Mouse (Mus musculus): Measurements from ENCODE around the gene Mgll.
A peak's percentile ranks its signal among the peaks of the same experiment; 100 is the strongest.

Mgll gene

GRCm38 (mm10) chr6:88828206-88829009 is 104.2 kb downstream of the Mgll start:
- no peak for DNase-seq (ENCODE audit: low read depth, low spot score)

DNA sequence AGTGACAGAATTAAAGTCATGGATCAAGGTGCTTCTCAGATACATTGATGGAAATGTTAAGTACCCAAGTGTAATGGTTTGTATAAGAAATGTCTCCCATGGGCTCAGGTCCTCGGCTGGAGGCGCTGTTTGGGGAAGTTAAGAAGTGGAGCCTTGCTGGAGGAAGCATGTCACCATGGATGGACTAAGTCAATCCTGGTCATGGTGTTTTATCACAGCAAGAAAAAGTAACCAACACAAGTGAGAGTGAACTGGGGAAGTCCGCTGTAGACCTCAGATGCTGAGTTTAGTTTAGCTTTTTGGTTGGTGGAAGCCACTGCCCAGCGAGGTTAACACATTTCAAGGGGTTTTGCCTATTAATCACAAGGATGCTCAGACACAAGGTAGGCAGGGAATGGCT is 105.4 kb downstream of the Mgll start:
- DNase-seq (ENCODE audit: low read depth, low spot score), result no peak

DNA sequence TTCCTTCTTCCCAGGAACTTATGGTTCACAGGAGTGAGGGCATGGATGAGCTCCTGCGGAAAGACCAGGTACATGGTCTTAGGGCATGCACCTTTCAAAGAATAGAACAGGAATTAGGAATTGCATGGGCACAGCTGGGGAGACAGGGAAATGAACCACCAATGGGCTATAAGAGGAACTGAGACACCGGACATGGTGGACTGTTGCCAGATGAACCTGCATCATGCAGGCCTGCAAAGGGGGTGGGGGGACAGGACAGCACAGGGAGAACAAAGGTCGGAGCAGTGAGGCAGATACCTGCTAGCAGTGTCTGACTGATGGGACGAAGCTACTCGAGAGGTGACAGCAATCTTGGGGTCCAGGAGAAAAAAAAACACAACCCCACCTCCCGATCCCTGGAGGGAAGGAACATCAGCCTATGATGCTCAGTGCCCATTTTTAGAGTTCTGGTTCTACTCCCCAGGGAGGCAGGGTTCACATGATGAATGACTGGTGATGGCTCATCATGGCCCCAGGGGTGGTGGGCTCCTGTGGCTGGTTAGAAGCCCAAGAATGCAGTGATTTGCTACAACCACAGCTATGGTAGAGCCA is 106.0 kb downstream of the Mgll start:
- no peak for DNase-seq (ENCODE audit: low read depth, low spot score)

- peak; percentile 56 for DNase-seq (ENCODE audit: low read depth, low spot score)
These were observed 107.2 kb downstream of the Mgll start for GRCm38 (mm10) chr6:88831456-88831855.

- DNase-seq (ENCODE audit: low read depth, low spot score), result no peak
These were observed 108.5 kb downstream of the Mgll start for GRCm38 (mm10) chr6:88832663-88833062.

DNA sequence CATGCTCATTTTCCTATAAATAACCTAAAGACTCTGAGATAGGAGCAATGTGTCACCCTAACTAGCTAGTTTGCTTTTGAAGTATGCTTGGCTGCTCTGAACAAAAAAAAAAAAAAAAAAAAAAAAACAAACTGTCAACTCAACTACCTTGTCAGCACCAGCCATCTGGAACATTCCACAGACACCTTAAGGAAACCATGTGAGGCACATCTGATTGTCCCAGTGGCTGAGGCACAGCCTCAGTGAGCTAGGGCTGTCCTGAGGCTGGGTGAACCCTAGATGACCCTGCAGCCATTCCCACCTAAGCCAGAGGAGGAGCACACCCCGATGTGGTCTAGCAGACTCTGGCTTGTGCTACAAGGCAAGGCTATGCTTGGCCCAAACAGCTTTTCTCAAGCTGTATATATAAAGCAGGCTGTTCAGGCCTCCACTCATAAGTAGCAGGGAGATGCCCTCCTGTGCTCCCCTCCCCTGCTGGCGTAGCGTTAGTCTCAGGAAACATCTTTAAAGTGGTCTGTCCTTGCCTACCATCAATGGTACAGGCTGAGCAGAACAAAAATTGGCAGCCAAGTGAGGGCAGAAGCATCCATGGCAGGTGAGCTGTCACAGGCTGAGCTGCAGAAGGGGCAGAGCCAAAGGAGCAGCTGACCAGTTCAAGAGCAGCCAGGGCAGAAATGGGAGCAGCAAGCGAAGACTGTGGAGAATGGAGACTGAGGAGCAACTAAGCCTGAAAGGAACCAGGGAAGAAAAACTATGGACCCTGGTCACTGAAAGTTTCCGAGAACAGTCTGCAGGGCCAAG is 109.3 kb downstream of the Mgll start:
- no peak for DNase-seq (ENCODE audit: low read depth, low spot score)

DNA sequence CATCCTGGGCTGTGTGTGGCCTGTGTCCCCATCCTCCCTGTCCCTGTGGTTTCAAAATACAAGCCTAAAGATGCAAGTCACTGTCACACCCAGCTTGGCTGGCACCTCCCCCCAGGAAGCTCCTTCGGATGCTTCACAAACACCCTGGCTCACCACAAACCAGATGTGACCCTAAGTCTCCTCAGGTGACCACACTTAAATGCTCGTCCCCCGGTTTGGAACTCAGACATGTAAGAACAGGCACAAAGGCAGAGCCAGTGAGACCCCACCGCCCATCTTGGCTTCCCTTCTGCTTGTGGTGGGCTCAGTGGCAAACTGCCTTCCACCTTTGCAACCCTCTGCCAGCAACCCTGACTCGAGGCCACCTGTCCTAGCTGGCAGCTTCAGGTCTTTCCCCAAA is 110.8 kb downstream of the Mgll start:
- no peak for DNase-seq (ENCODE audit: low read depth, low spot score)

DNA sequence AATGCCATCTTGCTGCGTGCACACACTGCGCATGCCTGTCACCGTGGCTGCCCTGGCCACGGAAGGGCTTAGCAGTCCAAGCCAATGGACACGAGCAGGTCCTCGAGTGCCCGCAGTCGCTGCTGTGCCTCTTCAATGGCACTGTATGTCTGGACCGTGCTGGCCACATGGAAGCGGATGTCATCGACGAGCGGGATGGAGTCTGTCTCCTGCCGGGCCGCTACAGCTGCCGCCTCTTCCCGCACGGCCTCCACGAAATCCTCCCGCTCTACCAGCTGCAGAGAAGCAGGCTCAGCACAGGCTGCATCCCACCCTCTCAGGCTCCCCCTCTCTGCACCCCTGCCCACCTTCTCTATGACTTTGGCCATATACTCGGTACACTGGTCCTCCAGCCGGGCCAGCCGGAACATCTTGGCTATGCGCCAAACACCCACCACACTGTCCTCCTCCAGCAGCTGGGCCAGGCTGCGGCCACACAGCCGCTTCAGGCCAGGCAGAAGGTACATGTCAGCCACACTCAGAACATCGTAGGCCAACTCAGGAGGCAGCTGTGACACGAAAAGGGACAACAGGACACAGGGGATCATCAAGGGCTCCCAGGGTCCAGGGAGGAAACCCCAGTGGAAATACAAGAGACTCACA is 112.1 kb downstream of the Mgll start:
- DNase-seq (ENCODE audit: low read depth, low spot score), result no peak

GRCm38 (mm10) chr6:88837999-88838398 is 113.8 kb downstream of the Mgll start:
- no peak for DNase-seq (ENCODE audit: low read depth, low spot score)

- no peak for DNase-seq (ENCODE audit: low read depth, low spot score)
These were observed 114.4 kb downstream of the Mgll start for GRCm38 (mm10) chr6:88838613-88839012.

- no peak for DNase-seq (ENCODE audit: low read depth, low spot score)
These were observed 115.1 kb downstream of the Mgll start for GRCm38 (mm10) chr6:88839135-88839970.

- DNase-seq (ENCODE audit: low read depth, low spot score), result no peak
These were observed 116.0 kb downstream of the Mgll start for GRCm38 (mm10) chr6:88840211-88840610.

GRCm38 (mm10) chr6:88840791-88841513 is 116.7 kb downstream of the Mgll start:
- no peak for DNase-seq (ENCODE audit: low read depth, low spot score)

DNA sequence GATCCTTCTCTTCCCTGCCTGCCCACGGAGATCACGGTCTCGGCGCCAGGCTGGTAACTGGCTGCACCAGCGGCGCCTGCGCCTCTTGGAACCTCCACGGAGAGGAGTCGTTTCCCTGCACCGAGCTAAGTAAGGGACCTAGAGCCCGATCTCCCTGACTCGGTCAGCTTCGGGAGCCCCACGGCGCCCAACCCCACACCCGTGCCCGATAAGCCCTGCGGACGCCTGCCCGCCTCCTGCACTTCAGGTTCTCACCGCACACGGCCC is 117.2 kb downstream of the Mgll start:
- no peak for DNase-seq (ENCODE audit: low read depth, low spot score)

DNA sequence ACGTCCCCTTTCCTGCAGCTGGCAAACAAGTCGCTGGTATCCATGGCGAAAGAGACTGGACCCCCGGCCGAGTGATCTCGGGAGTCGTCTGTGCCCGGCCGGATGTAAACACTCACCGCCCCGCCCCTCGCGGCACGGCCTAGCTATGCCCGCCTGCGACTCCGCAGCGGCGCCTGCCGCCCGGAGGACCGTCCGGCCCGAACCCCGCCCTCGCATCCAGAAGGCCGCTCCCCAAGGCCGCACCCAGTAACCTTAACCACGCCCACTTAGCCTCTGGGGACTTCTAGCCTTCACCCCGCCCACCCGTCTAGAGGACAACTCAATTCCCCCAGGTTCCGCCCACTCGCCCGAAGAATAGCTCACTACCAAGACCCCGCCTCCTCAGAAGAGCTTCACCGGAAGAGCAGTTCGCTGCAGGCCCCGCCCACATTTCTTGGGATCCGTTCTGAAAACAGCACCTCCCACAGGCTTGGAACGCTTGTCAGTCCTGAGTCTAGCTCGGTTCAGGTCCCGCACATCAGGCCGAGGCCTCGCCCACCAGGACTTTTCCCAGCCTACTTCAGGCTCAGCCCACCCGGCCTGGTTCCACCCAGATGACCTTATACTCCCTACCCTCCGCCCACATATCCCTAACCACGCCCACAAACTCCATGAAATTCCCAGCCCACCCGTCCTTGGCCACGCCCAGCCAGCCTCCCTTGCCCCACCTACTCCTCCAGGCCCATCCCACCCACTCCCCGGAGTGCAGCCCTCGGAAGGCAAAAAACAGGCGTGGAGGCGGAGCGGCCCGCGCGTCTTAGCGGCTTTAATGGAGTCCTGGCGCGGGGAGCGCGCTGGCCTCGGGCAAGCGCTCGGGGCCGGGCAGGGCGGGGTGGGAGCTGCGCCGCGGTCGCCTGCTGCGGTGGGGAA is 117.8 kb downstream of the Mgll start, which contains the start of gene Abtb1:
Gene Abtb1, minus strand, starts transcription at position 204 of the 909 bp plus-strand sequence.
- DNase-seq (ENCODE audit: low read depth, low spot score), result peak; percentile 99

DNA sequence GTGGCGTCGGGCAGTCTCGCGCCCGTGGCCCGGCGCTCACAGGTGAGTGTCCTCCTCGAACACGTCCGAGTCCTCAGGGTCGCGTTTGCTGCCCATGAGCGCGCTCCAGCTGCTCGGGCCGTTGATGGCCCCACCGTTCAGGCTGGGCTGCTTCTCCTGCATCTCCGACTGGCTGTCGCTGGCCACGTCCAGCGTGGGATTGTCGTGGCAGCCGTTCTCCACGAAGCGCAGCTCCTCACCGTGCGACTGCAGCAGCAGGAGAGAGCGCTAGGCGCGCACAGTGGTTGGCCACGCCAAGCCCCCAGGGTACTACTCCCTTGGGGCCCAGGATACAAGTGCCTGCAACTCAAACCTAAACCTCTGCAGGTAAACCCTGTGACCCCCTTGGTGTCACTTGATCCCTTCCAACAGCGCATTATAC is 118.5 kb downstream of the Mgll start:
- DNase-seq (ENCODE audit: low read depth, low spot score), result no peak

DNA sequence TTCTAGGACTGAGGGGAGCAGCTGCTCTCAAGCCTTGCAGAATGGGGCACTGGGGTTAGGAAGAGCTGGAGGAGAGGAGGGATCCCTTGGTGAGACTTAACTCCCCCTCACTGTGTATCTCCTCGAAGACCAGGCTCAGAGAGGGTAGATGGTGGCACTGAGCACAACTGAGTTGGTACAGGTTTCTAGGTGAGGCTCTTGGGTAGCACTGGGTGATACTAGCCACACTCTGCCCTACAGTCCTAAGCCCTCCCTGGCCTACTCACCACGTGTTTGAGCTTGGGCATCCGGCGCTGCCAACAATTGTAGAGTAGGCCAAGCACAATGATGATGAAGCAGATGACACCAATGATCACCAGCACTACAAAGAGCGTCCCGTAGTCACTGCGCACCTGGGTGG is 119.0 kb downstream of the Mgll start:
- no peak for DNase-seq (ENCODE audit: low read depth, low spot score)

DNA sequence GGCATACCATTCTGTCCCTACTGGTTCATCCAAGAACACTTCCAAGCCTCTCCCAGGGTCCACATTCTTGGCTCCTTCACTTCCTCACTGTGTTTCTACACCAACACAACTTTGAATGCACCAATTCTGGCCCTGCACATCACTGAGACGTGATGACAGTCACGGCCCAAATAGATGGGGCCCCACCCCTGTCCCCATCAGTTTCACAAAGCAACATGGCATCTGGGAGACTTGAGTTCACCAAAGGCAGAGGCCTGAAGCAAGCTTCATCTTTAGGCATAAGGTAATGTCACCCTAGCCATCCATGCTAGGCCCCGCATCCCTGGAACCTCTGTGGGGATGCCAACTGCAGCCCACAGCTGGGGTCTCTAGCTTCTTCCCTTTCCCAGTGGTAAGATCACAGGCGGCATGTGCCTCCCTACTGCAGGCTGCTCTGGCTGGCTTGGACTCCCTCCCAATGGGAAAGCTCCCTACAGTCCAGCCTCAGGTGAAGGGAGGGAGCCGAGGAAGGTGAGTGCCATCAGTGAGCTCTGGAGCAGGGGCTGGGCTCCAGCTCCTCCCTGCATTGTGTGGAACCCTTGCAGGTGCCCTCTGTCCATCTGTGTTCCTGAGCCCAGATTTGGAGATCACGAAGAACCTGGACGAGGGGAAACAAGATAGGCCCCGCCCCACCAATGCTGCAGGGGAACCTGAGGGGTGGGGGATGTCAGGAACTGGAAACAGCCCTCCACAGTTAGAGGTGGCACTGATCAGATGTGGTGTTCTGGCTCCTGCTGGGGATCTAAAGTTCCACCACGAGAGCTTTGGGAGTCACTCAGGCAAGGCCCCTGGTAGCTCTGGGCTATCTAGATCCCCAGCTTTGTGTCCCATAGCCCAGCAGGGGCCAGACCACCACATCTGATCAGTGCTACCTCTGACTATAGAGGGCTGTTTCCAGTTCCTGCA is 119.8 kb downstream of the Mgll start:
- DNase-seq (ENCODE audit: low read depth, low spot score), result no peak

Data from retina, adult 2 months (tissue).